Mouse (Mus musculus) B cell, adult (primary cell): Measurements from ENCODE around the gene Mrpl4. TPM values are rescaled to one million over a fixed set of nuclear protein-coding genes. Genes with fewer than 3 reads are reported as not detected.

Source experiments
- total RNA-seq: library from RNA; stranded (reverse); gene quantifications from 4 replicates; pipeline ENCODE4 v1.2.4, GENCODE M21; 2023; ENCODE audit not compliant: inconsistent age

The Mrpl4 gene
- total RNA-seq, result 51.2 to 61.9 TPM (median 59.0 TPM) in 4 replicates

GRCm38 (mm10) chr9:21002627-21003551 lies at the start of gene Mrpl4:
Mrpl4 (plus strand) TSS chr9:21002738.

GRCm38 (mm10) chr9:20959430-20959938 lies 43.1 kb upstream of the Mrpl4 start, which contains the start of gene Dnmt1:
Dnmt1 (minus strand) TSS chr9:20959888.

GRCm38 (mm10) chr9:20976216-20976960 lies 26.1 kb upstream of the Mrpl4 start, which contains the start of gene S1pr2:
S1pr2 (minus strand) TSS chr9:20976781.

GRCm38 (mm10) chr9:21015571-21016130 lies 13.1 kb downstream of the Mrpl4 start, which contains the start of gene Icam1:
Icam1 (plus strand) TSS chr9:21015985.

GRCm38 (mm10) chr9:21029291-21030054 lies 26.9 kb downstream of the Mrpl4 start, which contains the start of gene Icam4:
Icam4 (plus strand) TSS chr9:21029373.

GRCm38 (mm10) chr9:21031896-21032351 lies 29.4 kb downstream of the Mrpl4 start, which contains the start of gene Icam5:
Icam5 (plus strand) TSS chr9:21032073.

Other genes starting within 250 kb of the Mrpl4 start
- gene Col5a3, start 187.7 kb upstream of the Mrpl4 start, total RNA-seq, result 0.72 to 3.0 TPM (median 1.7 TPM) in 4 replicates
- gene Rdh8, start 184.2 kb upstream of the Mrpl4 start, total RNA-seq, result not detected in 4 replicates
- 47.6 to 54.9 TPM (median 52.4 TPM) in 4 replicates for gene A230050P20Rik, start 134.1 kb upstream of the Mrpl4 start, total RNA-seq
- 0.83 to 1.2 TPM (median 1.1 TPM) in 4 replicates for gene Angptl6, start 123.0 kb upstream of the Mrpl4 start, total RNA-seq
- gene Ppan, start 114.6 kb upstream of the Mrpl4 start, total RNA-seq, result 124 to 148 TPM (median 127 TPM) in 4 replicates
- 166 to 189 TPM (median 176 TPM) in 4 replicates for gene Eif3g, start 104.1 kb upstream of the Mrpl4 start, total RNA-seq
- gene Dnmt1, start 42.9 kb upstream of the Mrpl4 start, total RNA-seq, result 68.8 to 75.8 TPM (median 74.5 TPM) in 4 replicates
- 2.4 to 4.0 TPM (median 3.1 TPM) in 4 replicates for gene S1pr2, start 26.0 kb upstream of the Mrpl4 start, total RNA-seq
- 48.1 to 52.0 TPM (median 49.9 TPM) in 4 replicates for gene Icam1, start 13.2 kb downstream of the Mrpl4 start, total RNA-seq
- 0.55 TPM in 1 of 4 replicates, not detected in the others for gene Icam4, start 26.6 kb downstream of the Mrpl4 start, total RNA-seq
- gene Icam5, start 29.3 kb downstream of the Mrpl4 start, total RNA-seq, result not detected in 4 replicates
- not detected in 4 replicates for gene Zglp1, start 64.4 kb downstream of the Mrpl4 start, total RNA-seq
- 1.2 to 1.4 TPM (median 1.2 TPM) in 4 replicates for gene Gm49373, start 70.4 kb downstream of the Mrpl4 start, total RNA-seq
- gene Fdx1l, start 70.9 kb downstream of the Mrpl4 start, total RNA-seq, result 27.5 to 34.2 TPM (median 29.9 TPM) in 4 replicates
- gene Gm38431, start 89.3 kb downstream of the Mrpl4 start, total RNA-seq, result 5.0 to 9.1 TPM (median 8.3 TPM) in 4 replicates
- 98.7 to 119 TPM (median 109 TPM) in 4 replicates for gene Raver1, start 89.3 kb downstream of the Mrpl4 start, total RNA-seq
- 56.6 to 61.0 TPM (median 58.4 TPM) in 4 replicates for gene Tyk2, start 128.5 kb downstream of the Mrpl4 start, total RNA-seq
- 113 to 130 TPM (median 121 TPM) in 4 replicates for gene Cdc37, start 147.2 kb downstream of the Mrpl4 start, total RNA-seq
- gene Pde4a, start 163.0 kb downstream of the Mrpl4 start, total RNA-seq, result 9.4 to 14.6 TPM (median 11.2 TPM) in 4 replicates
- gene Keap1, start 236.6 kb downstream of the Mrpl4 start, total RNA-seq, result 27.8 to 30.2 TPM (median 29.4 TPM) in 4 replicates
- 0.21 to 0.66 TPM (median 0.29 TPM) in 3 of 4 replicates, not detected in the other for gene S1pr5, start 245.7 kb downstream of the Mrpl4 start, total RNA-seq